Comparison of ENCODE assay signal across 7 mouse cellular contexts in genomic region chr17:21753342-21754208, GRCm38 (mm10). TPM values are rescaled to one million over a fixed set of nuclear protein-coding genes. Genes with fewer than 3 reads are reported as not detected.
DNase-seq lines count a peak whose midpoint lies in the region; ATAC-seq and TF ChIP-seq lines count a peak whose summit lies in the region.

No protein-coding gene starts in this region.

- no peak overlapping the region for H3K27ac ChIP-seq in ES-Bruce4 (ENCODE audit: insufficient read depth, low read length)
- H3K27ac ChIP-seq in heart, embryonic 11.5 days (ENCODE audit: low read depth, low read length) = no peak overlapping the region
- no peak overlapping the region for H3K27ac ChIP-seq in midbrain, embryonic 12.5 days (replicated peaks)

- H3K4me2 ChIP-seq in heart, embryonic 11.5 days = peak overlapping the region; percentile 65
- H3K4me2 ChIP-seq in midbrain, embryonic 12.5 days (replicated peaks) = peak overlapping the region; percentile 57

- no peaks in the 10 kb centered on the region for H3K36me3 ChIP-seq in ES-Bruce4 (ENCODE audit: control insufficient read depth, insufficient read depth, low read length, poor library complexity, severe bottlenecking)
- no peaks in the 10 kb centered on the region for H3K36me3 ChIP-seq in heart, embryonic 11.5 days (ENCODE audit: control insufficient read depth, insufficient read depth, low read length)
- no peaks in the 10 kb centered on the region for H3K36me3 ChIP-seq in midbrain, embryonic 12.5 days

- peak overlapping the region; percentile 49 for H3K4me3 ChIP-seq in ES-Bruce4 (ENCODE audit: low read depth, low read length)
- H3K4me3 ChIP-seq in heart, embryonic 11.5 days (ENCODE audit: low read depth, low read length) = peak overlapping the region; percentile 42
- H3K4me3 ChIP-seq in midbrain, embryonic 12.5 days = peak overlapping the region; percentile 37

- TF ChIP-seq EP300 in ES-Bruce4 (IDR thresholded peaks at IDR 0.05; ENCODE audit: insufficient read depth, low read depth, low read length) = no peak

- H3K27me3 ChIP-seq in ES-Bruce4 (ENCODE audit: control insufficient read depth, insufficient read depth, low read length, poor library complexity, severe bottlenecking) = no peaks in the 10 kb centered on the region
- H3K27me3 ChIP-seq in heart, embryonic 11.5 days (ENCODE audit: control insufficient read depth, insufficient read depth, low read length) = peaks cover 4% of the 10 kb centered on the region; the same call in 1 of the 2 replicates
- no peaks in the 10 kb centered on the region for H3K27me3 ChIP-seq in midbrain, embryonic 12.5 days

- no peak for TF ChIP-seq POLR2A in ES-Bruce4 (IDR thresholded peaks at IDR 0.05; ENCODE audit: insufficient read depth, low read length)

- no peaks in the 10 kb centered on the region for H3K4me1 ChIP-seq in ES-Bruce4 (ENCODE audit: control insufficient read depth, insufficient read depth, low read length)
- no peaks in the 10 kb centered on the region for H3K4me1 ChIP-seq in heart, embryonic 11.5 days (ENCODE audit: control insufficient read depth, insufficient read depth, low read length)
- peaks cover 10% of the 10 kb centered on the region for H3K4me1 ChIP-seq in midbrain, embryonic 12.5 days

- no peaks in the 10 kb centered on the region for H3K9me3 ChIP-seq in ES-Bruce4 (replicated peaks; ENCODE audit: control insufficient read depth, insufficient read depth, low read length, poor library complexity, severe bottlenecking)
- no peaks in the 10 kb centered on the region for H3K9me3 ChIP-seq in heart, embryonic 11.5 days (replicated peaks; ENCODE audit: control insufficient read depth, low read length)
- H3K9me3 ChIP-seq in midbrain, embryonic 12.5 days = no peaks in the 10 kb centered on the region

- no peak for TF ChIP-seq CTCF in ES-Bruce4 (IDR thresholded peaks at IDR 0.05; ENCODE audit: low read depth, low read length)

- 13% methylated on average over 20 of the region's 20 CpGs for WGBS in heart, embryonic 11.5 days (ENCODE audit: insufficient replicate concordance)
- 13% methylated on average over 20 of the region's 20 CpGs for WGBS in midbrain, embryonic 12.5 days

- no peak for ATAC-seq in heart, embryonic 11.5 days (replicated peaks; ENCODE audit: insufficient number of reproducible peaks, low FRiP score, low TSS enrichment)
- peak; percentile 66 for ATAC-seq in midbrain, embryonic 12.5 days (ENCODE audit: low FRiP score, low read depth)

- peak overlapping the region; percentile 12 for H3K9ac ChIP-seq in ES-Bruce4 (ENCODE audit: low read depth, poor library complexity, severe bottlenecking)
- H3K9ac ChIP-seq in heart, embryonic 11.5 days (ENCODE audit: low read depth, low read length) = peak overlapping the region; percentile 60; the same call in 1 of the 2 replicates
- H3K9ac ChIP-seq in midbrain, embryonic 12.5 days (replicated peaks) = peak overlapping the region; percentile 47; the same call in 1 of the 2 replicates

- peak; percentile 34 for DNase-seq in adrenal gland, postnatal 10 days
- peak; percentile 24 to 46 for DNase-seq in kidney, postnatal 25 days
- DNase-seq in T-cell, adult 2 months (ENCODE audit: low spot score) = no peak
- no peak for DNase-seq in layer of hippocampus, adult 9-10 months (ENCODE audit: low spot score)

RNA-seq across cellular contexts. Expression of gene Zfp229, which starts 23.0 kb away (rescaled TPM):
- 12.1 and 24.0 TPM in 2 replicates for polyA plus RNA-seq in ES-Bruce4 (2011; ENCODE audit: insufficient read depth, insufficient read length, low read depth, missing spikeins)
- 10 to 100 TPM in 1 of 2 experiments, 1 to 10 TPM in 1; 9.7 to 12.6 TPM for total RNA-seq in adrenal gland, postnatal 10 days (2021)
- polyA plus RNA-seq in heart, embryonic 11.5 days (2014; fragmentation: Nextera tagmentation; extraction: Ambion mirVana) = 5.5 and 6.0 TPM in 2 replicates
- polyA plus RNA-seq in midbrain, embryonic 12.5 days (2016; fragmentation: Nextera tagmentation; extraction: Ambion mirVana) = 10.2 and 12.8 TPM in 2 replicates

RNA-seq across cellular contexts. Expression of gene Zfp760, which starts 46.0 kb away (rescaled TPM):
- 13.5 and 14.4 TPM in 2 replicates for polyA plus RNA-seq in ES-Bruce4 (2011; ENCODE audit: insufficient read depth, insufficient read length, low read depth, missing spikeins)
- total RNA-seq in adrenal gland, postnatal 10 days (2021) = 1 to 10 TPM; 4.7 to 8.3 TPM
- 8.2 and 9.6 TPM in 2 replicates for polyA plus RNA-seq in heart, embryonic 11.5 days (2014; fragmentation: Nextera tagmentation; extraction: Ambion mirVana)
- 22.7 and 24.5 TPM in 2 replicates for polyA plus RNA-seq in midbrain, embryonic 12.5 days (2016; fragmentation: Nextera tagmentation; extraction: Ambion mirVana)

Comparison
In these comparisons a context has a peak if more than half of its experiments do, and no peak if none do; other contexts are left out.
1. DNase-seq: peak in adrenal gland, postnatal 10 days (single experiment) and kidney, postnatal 25 days (2 of 2); none in T-cell, adult 2 months (single experiment) and layer of hippocampus, adult 9-10 months (single experiment).
2. Peak in every context shown above with its lines, with median percentiles within 50 percentile points of each other: H3K4me3 ChIP-seq and H3K9ac ChIP-seq.